Mouse (Mus musculus) heart, embryonic 11.5 days (tissue): Measurements from ENCODE around the gene 6030468B19Rik. TPM values are rescaled to one million over a fixed set of nuclear protein-coding genes. Genes with fewer than 3 reads are reported as not detected.

Source experiments
- ATAC-seq: fragments of 200-750 bp; cut with Nextera tagmentation; replicated peaks from 2 replicates; pipeline ENCODE4 v1.8.0; 2017; ENCODE audit warnings: moderate library complexity; ENCODE audit not compliant: insufficient number of reproducible peaks, low FRiP score, low TSS enrichment
- H3K27ac ChIP-seq: fragments of 300-500 bp; sonication (generic); 2 replicates; pipeline ENCODE4 v1.5.1; 2014; ENCODE audit warnings: mild to moderate bottlenecking, low read depth, low read length
- H3K27me3 ChIP-seq: fragments of 300-500 bp; sonication (generic); 2 replicates; pipeline ENCODE4 v1.6.1; 2014; ENCODE audit warnings: mild to moderate bottlenecking, low read length, mixed read lengths; ENCODE audit not compliant: control insufficient read depth, insufficient read depth
- H3K36me3 ChIP-seq: fragments of 300-500 bp; sonication (generic); 2 replicates; pipeline ENCODE4 v1.6.1; 2014; ENCODE audit warnings: mild to moderate bottlenecking, low read length, moderate library complexity, mixed read lengths; ENCODE audit not compliant: control insufficient read depth, insufficient read depth
- H3K4me1 ChIP-seq: fragments of 300-500 bp; sonication (generic); 2 replicates; pipeline ENCODE4 v1.6.1; 2014; ENCODE audit warnings: low read length; ENCODE audit not compliant: control insufficient read depth, insufficient read depth
- H3K4me2 ChIP-seq: fragments of 300-500 bp; sonication (generic); 2 replicates; pipeline ENCODE4 v1.6.1; 2014; ENCODE audit warnings: mild to moderate bottlenecking, moderate library complexity
- H3K4me3 ChIP-seq: fragments of 300-500 bp; sonication (generic); 2 replicates; pipeline ENCODE4 v1.5.1; 2014; ENCODE audit warnings: low read depth, low read length
- H3K9ac ChIP-seq: fragments of 300-500 bp; sonication (generic); 2 replicates; pipeline ENCODE4 v1.6.1; 2014; ENCODE audit warnings: mild to moderate bottlenecking, low read depth, low read length, moderate library complexity
- H3K9me3 ChIP-seq: fragments of 300-500 bp; sonication (generic); replicated peaks from 2 replicates; pipeline ENCODE4 v1.6.1; 2016; ENCODE audit warnings: low read length; ENCODE audit not compliant: control insufficient read depth
- WGBS: fragments of 180-500 bp; shearing (Covaris S2); extraction: QIAGEN DNeasy Blood & Tissue Kit; methylation state at CpG from one replicate; pipeline ENCODE4 v1.1.7; 2014; ENCODE audit not compliant: insufficient replicate concordance; 5-methylcytosine and 5-hydroxymethylcytosine counted together
- polyA plus RNA-seq: library from polyadenylated mRNA; unstranded; fragments of >200 nt; fragmentation: Nextera tagmentation; extraction: Ambion mirVana; gene quantifications from 2 replicates; pipeline ENCODE4 v1.2.1, GENCODE M21; 2014

6030468B19Rik gene
- polyA plus RNA-seq, 1 experiment from 2014 or later: 3.9 TPM

- ATAC-seq: 0 out of 2 replicates have a peak, but pooled peaks have one; percentile 27
- H3K4me2 ChIP-seq: peak within 1 kb of the TSS; percentile 81
- H3K4me1 ChIP-seq: peaks cover 57% of the 10 kb centered on the region
- no peaks in the 10 kb centered on the region for H3K27me3 ChIP-seq
- under 1% methylated on average over 34 of the region's 34 CpGs for WGBS
- peak within 1 kb of the TSS; percentile 89 for H3K27ac ChIP-seq
- H3K9me3 ChIP-seq: no peaks in the 10 kb centered on the region
- peak within 1 kb of the TSS; percentile 65 for H3K4me3 ChIP-seq
- H3K36me3 ChIP-seq: peaks cover 14% of the 10 kb centered on the region
- peak within 1 kb of the TSS; percentile 86 for H3K9ac ChIP-seq
Observed at GRCm38 (mm10) chr11:117825333-117826101, 28.1 kb downstream of the 6030468B19Rik start, which contains the start of the genes Afmid and Tk1. TSS of gene Afmid (plus strand) at chr11:117825924. TSS of gene Tk1 (minus strand) at chr11:117826092.

- peak overlapping the region; percentile 86 for H3K9ac ChIP-seq
- peaks cover 62% of the 10 kb centered on the region for H3K4me1 ChIP-seq
- no peaks in the 10 kb centered on the region for H3K9me3 ChIP-seq
- peak overlapping the region; percentile 81 for H3K4me2 ChIP-seq
- peak overlapping the region; percentile 65 for H3K4me3 ChIP-seq
- no peak for ATAC-seq
- 17% methylated on average over 5 of the region's 5 CpGs for WGBS
- H3K27ac ChIP-seq: peak overlapping the region; percentile 89
- H3K36me3 ChIP-seq: peaks cover 11% of the 10 kb centered on the region
- no peaks in the 10 kb centered on the region for H3K27me3 ChIP-seq
Observed at GRCm38 (mm10) chr11:117826164-117826563, 28.7 kb downstream of the 6030468B19Rik start.

GRCm38 (mm10) chr11:117826916-117827315, 29.5 kb downstream of the 6030468B19Rik start:
- no peak for ATAC-seq
- Histone ChIP-seq H3K27ac (peak overlapping the region; percentile 97; the same call in 1 of the 2 replicates), H3K4me1 (peaks cover 63% of the 10 kb centered on the region), H3K36me3 (peaks cover 5% of the 10 kb centered on the region), H3K9me3 (no peaks in the 10 kb centered on the region), H3K27me3 (no peaks in the 10 kb centered on the region), H3K9ac (0 out of 2 replicates have a peak overlapping the region, but pooled peaks have one; percentile 3), H3K4me3 (no peak overlapping the region), H3K4me2 (peak overlapping the region; percentile 81)
- 67% methylated on average over 8 of the region's 8 CpGs for WGBS

GRCm38 (mm10) chr11:117827386-117827785, 29.9 kb downstream of the 6030468B19Rik start:
- no peaks in the 10 kb centered on the region for H3K27me3 ChIP-seq
- H3K4me3 ChIP-seq: no peak overlapping the region
- peak overlapping the region; percentile 97 for H3K27ac ChIP-seq
- no peak for ATAC-seq
- no peaks in the 10 kb centered on the region for H3K9me3 ChIP-seq
- WGBS: 53% methylated on average over 3 of the region's 3 CpGs
- H3K4me1 ChIP-seq: peaks cover 68% of the 10 kb centered on the region
- H3K9ac ChIP-seq: 0 out of 2 replicates have a peak overlapping the region, but pooled peaks have one; percentile 3
- H3K36me3 ChIP-seq: peaks cover 4% of the 10 kb centered on the region
- peak overlapping the region; percentile 81 for H3K4me2 ChIP-seq

- 57% methylated on average over 18 of the region's 18 CpGs for WGBS
- H3K4me1 ChIP-seq: peaks cover 66% of the 10 kb centered on the region
- no peak overlapping the region for H3K4me3 ChIP-seq
- H3K4me2 ChIP-seq: peak overlapping the region; percentile 81
- peak overlapping the region; percentile 97 for H3K27ac ChIP-seq
- no peaks in the 10 kb centered on the region for H3K36me3 ChIP-seq
- no peaks in the 10 kb centered on the region for H3K9me3 ChIP-seq
- no peaks in the 10 kb centered on the region for H3K27me3 ChIP-seq
- H3K9ac ChIP-seq: peak overlapping the region; percentile 52; the same call in 1 of the 2 replicates
- no peak for ATAC-seq
Observed at GRCm38 (mm10) chr11:117828149-117828887, 30.9 kb downstream of the 6030468B19Rik start.

GRCm38 (mm10) chr11:117828888-117829604, 31.6 kb downstream of the 6030468B19Rik start:
- Histone ChIP-seq H3K4me1 (peaks cover 63% of the 10 kb centered on the region), H3K9ac (0 out of 2 replicates have a peak overlapping the region, but pooled peaks have one; percentile 52), H3K4me2 (peak overlapping the region; percentile 81), H3K27ac (peak overlapping the region; percentile 97), H3K27me3 (no peaks in the 10 kb centered on the region), H3K4me3 (no peak overlapping the region), H3K9me3 (no peaks in the 10 kb centered on the region), H3K36me3 (no peaks in the 10 kb centered on the region)
- 0 out of 2 replicates have a peak, but pooled peaks have one; percentile 11 for ATAC-seq
- 16% methylated on average over 9 of the region's 9 CpGs for WGBS

- no peaks in the 10 kb centered on the region for H3K36me3 ChIP-seq
- peak overlapping the region; percentile 97 for H3K27ac ChIP-seq
- 0 out of 2 replicates have a peak overlapping the region, but pooled peaks have one; percentile 6 for H3K9ac ChIP-seq
- no peaks in the 10 kb centered on the region for H3K9me3 ChIP-seq
- H3K27me3 ChIP-seq: no peaks in the 10 kb centered on the region
- 59% methylated on average over 2 of the region's 2 CpGs for WGBS
- peaks cover 59% of the 10 kb centered on the region for H3K4me1 ChIP-seq
- no peak overlapping the region for H3K4me3 ChIP-seq
- no peak overlapping the region for H3K4me2 ChIP-seq
- no peak for ATAC-seq
Observed at GRCm38 (mm10) chr11:117829671-117830215, 32.3 kb downstream of the 6030468B19Rik start.

GRCm38 (mm10) chr11:117830401-117830800, 32.9 kb downstream of the 6030468B19Rik start:
- H3K4me1 ChIP-seq: peaks cover 57% of the 10 kb centered on the region
- H3K36me3 ChIP-seq: no peaks in the 10 kb centered on the region
- WGBS: 50% methylated on average over 9 of the region's 9 CpGs
- no peak for ATAC-seq
- H3K9ac ChIP-seq: no peak overlapping the region
- H3K27me3 ChIP-seq: no peaks in the 10 kb centered on the region
- H3K4me2 ChIP-seq: no peak overlapping the region
- H3K9me3 ChIP-seq: no peaks in the 10 kb centered on the region
- peak overlapping the region; percentile 97 for H3K27ac ChIP-seq
- no peak overlapping the region for H3K4me3 ChIP-seq
